Mouse (Mus musculus) MEL-GATA-1-ER (cell line): ENCODE measurements at regions not wholly inside any gene's neighbourhood (a gene's known extent, or its start where the extent isn't known, plus 50 kb on each side); places are given as distances from the start of the nearest gene placed in this dataset.
A peak's percentile ranks its signal among the peaks of the same experiment; 100 is the strongest.

Experiments used
- DNase-seq: peaks from one replicate; pipeline ENCODE4 v3.0.0-alpha.2; 2012; ENCODE audit warnings: low read depth; ENCODE audit errors: extremely low read depth

GRCm38 (mm10) chrX:150709416-150709815 lies 52.0 kb upstream of the Tro start:
- peak; percentile 33 for DNase-seq
